Mouse (Mus musculus) liver, postnatal 0 days (tissue): Measurements from ENCODE around the gene Sult3a1. TPM values are rescaled to one million over a fixed set of nuclear protein-coding genes. Genes with fewer than 3 reads are reported as not detected.
A peak's percentile ranks its signal among the peaks of the same experiment; 100 is the strongest.
"Not testable (repeated sequence)": the region's sequence is repeated elsewhere in the genome, so short reads cannot be mapped to it uniquely, and the experiment has no call there.

Experiments used
- ATAC-seq: fragments of 200-750 bp; cut with Nextera tagmentation; 2 replicates; pipeline ENCODE4 v1.8.0; 2017; ENCODE audit warnings: mild to moderate bottlenecking, moderate library complexity
- DNase-seq: peaks from one replicate; pipeline ENCODE4 v3.0.0-alpha.2; 2016
- H3K27ac ChIP-seq: fragments of 300-500 bp; sonication (generic); 2 replicates; pipeline ENCODE4 v1.5.1; 2014; ENCODE audit warnings: antibody characterized with exemption, moderate library complexity, mild to moderate bottlenecking, low read depth
- H3K27me3 ChIP-seq: fragments of 300-500 bp; sonication (generic); 2 replicates; pipeline ENCODE4 v1.6.1; 2014; ENCODE audit warnings: low read length, control low read depth, mixed read lengths; ENCODE audit not compliant: insufficient read depth
- H3K36me3 ChIP-seq: fragments of 300-500 bp; sonication (generic); replicated peaks from 2 replicates; pipeline ENCODE4 v1.6.1; 2014; ENCODE audit warnings: mild to moderate bottlenecking, control low read depth, low read length, moderate library complexity, mixed read lengths; ENCODE audit not compliant: insufficient read depth
- H3K4me1 ChIP-seq: fragments of 300-500 bp; sonication (generic); 2 replicates; pipeline ENCODE4 v1.6.1; 2014; ENCODE audit warnings: antibody characterized with exemption, mild to moderate bottlenecking, control low read depth; ENCODE audit not compliant: insufficient read depth
- H3K4me2 ChIP-seq: fragments of 300-500 bp; sonication (generic); 2 replicates; pipeline ENCODE4 v1.6.1; 2014; ENCODE audit warnings: low read depth, mild to moderate bottlenecking, low read length, moderate library complexity, mixed read lengths
- H3K4me3 ChIP-seq: fragments of 300-500 bp; sonication (generic); 2 replicates; pipeline ENCODE4 v1.5.1; 2014; ENCODE audit warnings: low read depth, low read length
- H3K9ac ChIP-seq: fragments of 300-500 bp; sonication (generic); replicated peaks from 2 replicates; pipeline ENCODE4 v1.6.1; 2014; ENCODE audit warnings: mild to moderate bottlenecking, moderate library complexity
- H3K9me3 ChIP-seq: fragments of 300-500 bp; sonication (generic); 2 replicates; pipeline ENCODE4 v1.6.1; 2016; ENCODE audit warnings: mild to moderate bottlenecking, control low read depth, low read length, mixed read lengths
- CTCF ChIP-seq: sonication (generic); IDR thresholded peaks from 2 replicates; pipeline ENCODE4 v1.5.1; 2016; ENCODE audit warnings: antibody characterized with exemption, low read depth
- EP300 ChIP-seq: IDR thresholded peaks from 2 replicates; pipeline ENCODE4 v1.6.1; 2016; ENCODE audit warnings: antibody characterized with exemption, low read depth, mild to moderate bottlenecking
- WGBS: fragments of 180-500 bp; shearing (Covaris S2); extraction: QIAGEN DNeasy Blood & Tissue Kit; methylation state at CpG from one replicate; pipeline ENCODE4 v1.1.7; 2014; ENCODE audit not compliant: insufficient replicate concordance; 5-methylcytosine and 5-hydroxymethylcytosine counted together
- polyA plus RNA-seq: library from polyadenylated mRNA; unstranded; fragments of >200 nt; fragmentation: Nextera tagmentation; extraction: Ambion mirVana; gene quantifications from 2 replicates; pipeline ENCODE4 v1.2.1, GENCODE M21; 2015

The Sult3a1 gene
- polyA plus RNA-seq, 1 experiment from 2014 or later: 0.27 TPM

DNA sequence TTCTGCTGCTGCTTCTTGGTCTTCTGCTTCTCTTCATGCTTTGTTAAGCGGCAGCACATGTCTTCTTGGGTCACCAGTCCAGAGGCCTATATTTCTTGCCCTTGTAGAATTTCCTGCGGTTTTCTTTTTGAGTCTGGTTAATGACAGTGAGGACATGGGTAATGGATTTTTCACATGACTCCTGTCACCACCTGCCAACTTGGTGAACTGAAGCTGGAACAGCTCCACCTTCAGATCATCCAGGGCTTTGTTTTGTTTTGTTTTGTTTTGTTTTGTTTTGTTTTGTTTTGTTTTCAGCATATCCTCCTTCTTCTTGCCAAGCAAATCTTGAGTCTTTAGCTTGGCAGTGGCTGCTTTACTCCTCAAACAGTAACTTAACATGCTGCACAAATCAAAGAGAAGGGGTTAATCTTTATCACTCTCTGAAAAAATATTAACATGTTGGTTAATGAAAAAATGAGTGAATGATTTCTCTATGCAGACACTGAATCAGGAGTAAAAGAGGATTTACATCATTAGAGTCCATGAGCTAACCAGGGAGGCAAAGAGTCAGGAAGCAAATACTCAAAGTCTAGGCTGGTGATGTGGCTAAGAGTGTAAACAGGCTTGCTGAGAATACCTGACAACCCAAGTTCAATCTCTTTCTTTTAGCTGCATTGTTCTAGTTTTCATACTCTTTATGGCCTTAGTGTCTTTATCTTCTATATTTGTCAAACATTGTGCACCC lies 15.3 kb downstream of the Sult3a1 start:
- WGBS: 74% methylated on average over 2 of the region's 2 CpGs
- Histone ChIP-seq H3K27me3 (no peaks in the 10 kb centered on the region), H3K9me3 (no peaks in the 10 kb centered on the region), H3K9ac (no peak overlapping the region), H3K27ac (no peak overlapping the region), H3K4me2 (no peak overlapping the region), H3K36me3 (no peaks in the 10 kb centered on the region), H3K4me1 (no peaks in the 10 kb centered on the region), H3K4me3 (no peak overlapping the region)
- DNase-seq (no peak), ATAC-seq (no peak)
- TF ChIP-seq EP300 (no peak), CTCF (no peak)

DNA sequence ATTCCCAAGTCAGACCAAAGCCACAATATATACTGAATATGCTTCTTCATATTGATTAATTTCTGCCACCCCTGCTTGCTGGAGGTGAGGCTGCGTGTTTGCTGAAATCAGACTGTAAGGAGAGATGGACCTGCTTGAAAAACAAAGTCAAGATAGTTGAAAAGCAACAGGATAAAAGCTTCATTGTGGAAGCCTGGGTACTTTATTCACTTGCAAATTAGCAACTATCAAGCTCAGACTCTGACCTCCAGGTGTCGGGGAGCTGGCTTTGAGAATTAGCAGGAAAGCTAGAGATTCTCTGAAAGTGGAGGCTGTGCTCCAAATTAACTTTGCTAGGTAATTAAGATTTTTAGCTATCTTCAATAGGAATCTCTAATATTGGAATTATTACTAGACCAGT lies 24.9 kb downstream of the Sult3a1 start:
- not testable (repeated sequence) for H3K9ac ChIP-seq, H3K4me1 ChIP-seq, ATAC-seq, H3K27me3 ChIP-seq, H3K4me2 ChIP-seq, H3K4me3 ChIP-seq, DNase-seq, H3K9me3 ChIP-seq, H3K27ac ChIP-seq, H3K36me3 ChIP-seq
- WGBS: 78% methylated on average over 2 of the region's 2 CpGs

DNA sequence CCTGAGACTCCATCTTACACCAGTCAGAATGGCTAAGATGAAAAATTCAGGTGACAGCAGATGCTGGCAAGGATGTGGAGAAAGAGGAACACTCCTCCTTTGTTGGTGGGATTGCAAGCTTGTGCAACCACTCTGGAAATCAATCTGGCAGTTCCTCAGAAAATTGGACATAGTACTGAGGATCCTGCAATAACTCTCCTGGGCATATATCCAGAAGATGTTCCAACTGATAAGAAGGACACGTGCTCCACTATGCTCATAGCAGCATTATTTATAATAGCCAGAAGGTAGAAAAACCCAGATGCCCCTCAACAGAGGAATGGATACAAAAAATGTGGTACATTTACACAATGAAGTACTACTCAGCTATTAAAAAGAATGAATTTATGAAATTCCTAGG lies 44.0 kb downstream of the Sult3a1 start:
- not testable (repeated sequence) for DNase-seq, H3K36me3 ChIP-seq, H3K4me3 ChIP-seq, H3K4me2 ChIP-seq, ATAC-seq, H3K27ac ChIP-seq, H3K27me3 ChIP-seq, H3K9ac ChIP-seq, H3K4me1 ChIP-seq, H3K9me3 ChIP-seq
- WGBS: 59% methylated on average over 1 of the region's 1 CpGs

DNA sequence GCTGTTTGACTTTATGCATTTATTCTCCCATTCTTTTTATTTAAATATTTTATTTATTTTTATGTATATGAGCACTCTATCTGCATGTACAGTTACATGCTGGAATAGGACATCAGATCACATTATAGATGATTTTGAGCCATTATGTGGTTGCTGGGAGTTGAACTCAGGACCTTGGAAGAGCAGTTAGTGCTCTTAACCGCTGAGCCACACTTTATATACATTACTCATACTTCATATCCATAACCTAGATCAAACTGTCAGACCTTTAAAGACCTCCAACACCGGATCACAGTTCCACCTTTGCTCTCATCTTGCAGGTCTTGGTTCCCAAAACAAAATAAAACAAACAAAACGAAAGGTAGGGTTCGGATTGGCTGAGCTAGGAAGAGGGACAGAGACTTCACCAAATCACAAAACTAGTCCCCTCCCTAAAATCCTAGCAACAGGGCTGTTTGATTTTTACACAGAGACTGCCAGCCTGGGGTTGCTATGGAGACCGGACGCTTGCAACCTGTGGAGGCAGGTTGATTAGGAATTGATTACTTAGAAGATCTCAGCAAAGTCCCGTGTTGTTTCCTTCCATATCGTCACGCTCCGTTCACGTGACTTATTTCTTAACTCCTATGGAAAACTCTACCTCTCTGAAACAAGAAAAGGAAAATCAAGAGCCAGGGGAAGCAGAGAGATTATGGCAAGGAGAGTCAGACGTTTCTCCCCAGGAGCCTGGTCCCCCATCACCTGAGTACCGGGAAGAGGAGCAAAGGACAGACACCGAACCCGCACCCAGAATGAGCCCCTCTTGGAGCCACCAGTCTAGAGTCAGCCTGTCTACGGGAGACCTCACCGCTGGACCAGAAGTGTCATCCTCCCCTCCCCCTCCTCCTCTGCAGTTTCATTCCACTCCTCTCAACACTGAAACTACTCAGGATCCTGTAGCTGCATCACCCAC lies 47.3 kb downstream of the Sult3a1 start, which contains the start of gene Rsph4a:
TSS of gene Rsph4a (plus strand) at position 582 of the 952 bp plus-strand sequence.
- ATAC-seq: peak; percentile 99
- TF ChIP-seq EP300 (no peak), CTCF (no peak)
- peak within 1 kb of the TSS; percentile 44; the same call in 1 of the 2 replicates for H3K9ac ChIP-seq
- no peaks in the 10 kb centered on the region for H3K9me3 ChIP-seq
- H3K4me2 ChIP-seq: peak within 1 kb of the TSS; percentile 76
- H3K4me3 ChIP-seq: peak within 1 kb of the TSS; percentile 45
- WGBS: 6% methylated on average over 17 of the region's 17 CpGs
- peak; percentile 74 for DNase-seq
- H3K27ac ChIP-seq: no peak within 1 kb of the TSS
- no peaks in the 10 kb centered on the region for H3K4me1 ChIP-seq
- H3K36me3 ChIP-seq: no peaks in the 10 kb centered on the region
- no peaks in the 10 kb centered on the region for H3K27me3 ChIP-seq

DNA sequence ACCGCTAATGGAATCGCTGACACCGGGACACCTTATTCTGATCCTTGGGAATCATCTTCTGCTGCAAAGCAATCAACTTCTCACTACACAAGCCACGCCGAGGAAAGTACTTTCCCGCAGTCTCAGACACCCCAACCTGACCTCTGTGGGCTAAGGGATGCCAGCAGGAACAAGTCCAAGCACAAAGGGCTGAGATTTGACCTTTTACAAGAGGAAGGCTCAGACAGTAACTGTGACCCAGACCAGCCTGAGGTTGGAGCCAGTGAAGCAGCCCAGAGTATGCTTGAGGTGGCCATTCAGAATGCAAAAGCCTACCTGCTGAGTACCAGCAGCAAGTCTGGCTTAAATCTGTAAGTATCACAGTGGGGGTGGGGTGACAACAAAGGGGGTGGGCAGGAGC lies 48.0 kb downstream of the Sult3a1 start:
- 11% methylated on average over 6 of the region's 6 CpGs for WGBS
- TF ChIP-seq EP300 (no peak), CTCF (no peak)
- Histone ChIP-seq H3K4me2 (peak overlapping the region; percentile 76), H3K4me1 (no peaks in the 10 kb centered on the region), H3K27ac (no peak overlapping the region), H3K36me3 (no peaks in the 10 kb centered on the region), H3K27me3 (no peaks in the 10 kb centered on the region), H3K9me3 (no peaks in the 10 kb centered on the region), H3K9ac (peak overlapping the region; percentile 44; the same call in 1 of the 2 replicates), H3K4me3 (peak overlapping the region; percentile 45)
- DNase-seq: no peak
- no peak for ATAC-seq

Other genes with a start within 250 kb of the Sult3a1 start
- not detected in 2 replicates for gene Clvs2, start 233.0 kb upstream of the Sult3a1 start, polyA plus RNA-seq
- gene Sult3a2, start 71.0 kb upstream of the Sult3a1 start, polyA plus RNA-seq: not detected in 2 replicates
- 0.06 and 0.07 TPM in 2 replicates for gene Rsph4a, start 47.4 kb downstream of the Sult3a1 start, polyA plus RNA-seq
- gene Zup1, start 93.5 kb downstream of the Sult3a1 start, polyA plus RNA-seq: 7.0 and 7.1 TPM in 2 replicates
- gene Rwdd1, start 161.9 kb downstream of the Sult3a1 start, polyA plus RNA-seq: 49.4 and 51.3 TPM in 2 replicates
- not detected in 2 replicates for gene Trappc3l, start 179.9 kb downstream of the Sult3a1 start, polyA plus RNA-seq
- not detected in 2 replicates for gene Calhm4, start 186.6 kb downstream of the Sult3a1 start, polyA plus RNA-seq
- 0.02 and 0.06 TPM in 2 replicates for gene Calhm5, start 238.8 kb downstream of the Sult3a1 start, polyA plus RNA-seq